Comparison of ENCODE assay signal across 8 mouse cellular contexts in the genomic region with DNA sequence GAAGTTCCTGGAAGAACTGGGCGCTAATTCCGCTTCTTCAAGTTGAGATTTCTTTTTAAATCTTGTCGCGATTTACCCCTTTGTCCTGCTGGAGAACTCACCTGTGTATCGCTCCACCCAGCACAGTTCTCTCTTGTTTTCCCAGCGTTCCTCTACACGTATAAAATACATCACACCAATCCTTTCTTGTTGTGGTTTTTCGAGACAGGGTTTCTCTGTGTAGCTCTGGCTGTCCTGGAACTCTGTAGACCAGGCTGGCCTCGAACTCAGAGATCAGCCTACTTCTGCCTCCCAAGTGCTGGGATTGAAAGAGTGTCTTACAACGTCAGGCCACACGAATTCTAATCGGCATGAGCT. TPM values are rescaled to one million over a fixed set of nuclear protein-coding genes. Genes with fewer than 3 reads are reported as not detected.
DNase-seq lines count a peak whose midpoint lies in the region; ATAC-seq lines count a peak whose summit lies in the region.

No protein-coding gene starts in this region.

- DNase-seq in kidney, postnatal 36 days: no peak
- DNase-seq in left cerebral cortex, adult 18-20 months (ENCODE audit: low spot score in 2 of 2): no peak
- no peak for DNase-seq in layer of hippocampus, adult 9-11 months
- no peak for DNase-seq in adrenal gland, postnatal 4 days (ENCODE audit: low spot score in 2 of 2)

- H3K27ac ChIP-seq in kidney, embryonic 16.5 days (ENCODE audit: low read length): peak overlapping the region; percentile 64; the same call in 1 of the 2 replicates
- H3K27ac ChIP-seq in brown adipose tissue, adult 24 weeks (replicated peaks; ENCODE audit: low read depth, low read length): peak overlapping the region; percentile 85
- H3K27ac ChIP-seq in hindbrain, embryonic 13.5 days: peak overlapping the region; percentile 60; the same call in 1 of the 2 replicates
- no peak overlapping the region for H3K27ac ChIP-seq in midbrain, embryonic 13.5 days

- peaks cover 9% of the 10 kb centered on the region for H3K4me1 ChIP-seq in kidney, embryonic 16.5 days (ENCODE audit: insufficient read depth, low read length)
- H3K4me1 ChIP-seq in brown adipose tissue, adult 24 weeks (ENCODE audit: control insufficient read depth, insufficient read depth, insufficient read length, low read length): no peaks in the 10 kb centered on the region; the same call in 1 of the 2 replicates
- H3K4me1 ChIP-seq in hindbrain, embryonic 13.5 days (replicated peaks): peaks cover 18% of the 10 kb centered on the region
- peaks cover 13% of the 10 kb centered on the region for H3K4me1 ChIP-seq in midbrain, embryonic 13.5 days (replicated peaks)

- WGBS in kidney, embryonic 16.5 days: 38% methylated on average over 12 of the region's 12 CpGs
- WGBS in hindbrain, embryonic 13.5 days: 42% methylated on average over 12 of the region's 12 CpGs
- WGBS in midbrain, embryonic 13.5 days: 36% methylated on average over 12 of the region's 12 CpGs

- H3K27me3 ChIP-seq in kidney, embryonic 16.5 days (ENCODE audit: insufficient read depth, low read length): no peaks in the 10 kb centered on the region
- no peaks in the 10 kb centered on the region for H3K27me3 ChIP-seq in hindbrain, embryonic 13.5 days
- H3K27me3 ChIP-seq in midbrain, embryonic 13.5 days: no peaks in the 10 kb centered on the region

- H3K9me3 ChIP-seq in kidney, embryonic 16.5 days (ENCODE audit: low read length): no peaks in the 10 kb centered on the region
- H3K9me3 ChIP-seq in hindbrain, embryonic 13.5 days: no peaks in the 10 kb centered on the region
- H3K9me3 ChIP-seq in midbrain, embryonic 13.5 days: no peaks in the 10 kb centered on the region

- peak overlapping the region; percentile 82 for H3K4me3 ChIP-seq in kidney, embryonic 16.5 days (ENCODE audit: low read length)
- peak overlapping the region; percentile 94 for H3K4me3 ChIP-seq in brown adipose tissue, adult 24 weeks (ENCODE audit: insufficient read depth, low read depth, low read length)
- H3K4me3 ChIP-seq in hindbrain, embryonic 13.5 days: peak overlapping the region; percentile 81
- peak overlapping the region; percentile 95 for H3K4me3 ChIP-seq in midbrain, embryonic 13.5 days (replicated peaks)

- H3K9ac ChIP-seq in kidney, embryonic 16.5 days (replicated peaks; ENCODE audit: low read length): peak overlapping the region; percentile 84
- peak overlapping the region; percentile 85 for H3K9ac ChIP-seq in hindbrain, embryonic 13.5 days
- peak overlapping the region; percentile 94 for H3K9ac ChIP-seq in midbrain, embryonic 13.5 days (replicated peaks)

- peak overlapping the region; percentile 55 for H3K4me2 ChIP-seq in kidney, embryonic 16.5 days (replicated peaks; ENCODE audit: low read depth, low read length)
- peak overlapping the region; percentile 91 for H3K4me2 ChIP-seq in hindbrain, embryonic 13.5 days
- H3K4me2 ChIP-seq in midbrain, embryonic 13.5 days (replicated peaks): peak overlapping the region; percentile 89

- ATAC-seq in kidney, embryonic 16.5 days (ENCODE audit: low FRiP score, low TSS enrichment): peak; percentile 60; the same call in 1 of the 2 replicates
- ATAC-seq in hindbrain, embryonic 13.5 days (ENCODE audit: low FRiP score): peak; percentile 32
- ATAC-seq in midbrain, embryonic 13.5 days: peak; percentile 67; the same call in 1 of the 2 replicates

- peaks cover 29% of the 10 kb centered on the region for H3K36me3 ChIP-seq in kidney, embryonic 16.5 days (ENCODE audit: insufficient read depth, low read length)
- H3K36me3 ChIP-seq in hindbrain, embryonic 13.5 days: peaks cover 54% of the 10 kb centered on the region
- H3K36me3 ChIP-seq in midbrain, embryonic 13.5 days: peaks cover 44% of the 10 kb centered on the region

RNA-seq across cellular contexts. Expression of a gene that starts 0.3 kb away (rescaled TPM):
- polyA plus RNA-seq in kidney, embryonic 16.5 days (2015; fragmentation: Nextera tagmentation; extraction: Ambion mirVana): 95.5 and 102 TPM in 2 replicates
- polyA plus RNA-seq in brown adipose tissue, adult 24 weeks (2012; ENCODE audit: insufficient read depth, insufficient read length, missing spikeins): 113 and 121 TPM in 2 replicates
- polyA plus RNA-seq in hindbrain, embryonic 13.5 days (2015; fragmentation: Nextera tagmentation; extraction: Ambion mirVana): 116 and 122 TPM in 2 replicates
- polyA plus RNA-seq in midbrain, embryonic 13.5 days (2015; fragmentation: Nextera tagmentation; extraction: Ambion mirVana): 117 and 125 TPM in 2 replicates
- 10 to 100 TPM; 56.8 to 62.2 TPM for total RNA-seq in left cerebral cortex, adult 18-20 months (2021)
- total RNA-seq in adrenal gland, postnatal 4 days (2021): 10 to 100 TPM; 65.1 to 71.2 TPM

RNA-seq across cellular contexts. Expression of a gene that starts 15.7 kb away (rescaled TPM):
- 11.8 and 11.9 TPM in 2 replicates for polyA plus RNA-seq in kidney, embryonic 16.5 days (2015; fragmentation: Nextera tagmentation; extraction: Ambion mirVana)
- polyA plus RNA-seq in brown adipose tissue, adult 24 weeks (2012; ENCODE audit: insufficient read depth, insufficient read length, missing spikeins): 3.4 and 4.9 TPM in 2 replicates
- polyA plus RNA-seq in hindbrain, embryonic 13.5 days (2015; fragmentation: Nextera tagmentation; extraction: Ambion mirVana): 23.3 and 24.9 TPM in 2 replicates
- polyA plus RNA-seq in midbrain, embryonic 13.5 days (2015; fragmentation: Nextera tagmentation; extraction: Ambion mirVana): 26.3 and 27.9 TPM in 2 replicates
- 10 to 100 TPM; 21.7 to 24.9 TPM for total RNA-seq in left cerebral cortex, adult 18-20 months (2021)
- total RNA-seq in adrenal gland, postnatal 4 days (2021): 10 to 100 TPM; 12.8 to 14.2 TPM

RNA-seq across cellular contexts. Expression of a gene that starts 48.5 kb away (rescaled TPM):
- polyA plus RNA-seq in kidney, embryonic 16.5 days (2015; fragmentation: Nextera tagmentation; extraction: Ambion mirVana): 30.0 and 30.2 TPM in 2 replicates
- 6.0 and 7.1 TPM in 2 replicates for polyA plus RNA-seq in brown adipose tissue, adult 24 weeks (2012; ENCODE audit: insufficient read depth, insufficient read length, missing spikeins)
- polyA plus RNA-seq in hindbrain, embryonic 13.5 days (2015; fragmentation: Nextera tagmentation; extraction: Ambion mirVana): 39.7 and 44.2 TPM in 2 replicates
- polyA plus RNA-seq in midbrain, embryonic 13.5 days (2015; fragmentation: Nextera tagmentation; extraction: Ambion mirVana): 36.0 and 41.0 TPM in 2 replicates
- total RNA-seq in left cerebral cortex, adult 18-20 months (2021): 10 to 100 TPM; 30.4 to 30.6 TPM
- 10 to 100 TPM; 17.9 to 22.4 TPM for total RNA-seq in adrenal gland, postnatal 4 days (2021)

RNA-seq across cellular contexts. Expression of a gene that starts 56.7 kb away (rescaled TPM):
- 0.89 and 0.99 TPM in 2 replicates for polyA plus RNA-seq in kidney, embryonic 16.5 days (2015; fragmentation: Nextera tagmentation; extraction: Ambion mirVana)
- polyA plus RNA-seq in brown adipose tissue, adult 24 weeks (2012; ENCODE audit: insufficient read depth, insufficient read length, missing spikeins): 0.67 and 0.96 TPM in 2 replicates
- 0.74 and 0.81 TPM in 2 replicates for polyA plus RNA-seq in hindbrain, embryonic 13.5 days (2015; fragmentation: Nextera tagmentation; extraction: Ambion mirVana)
- 0.50 and 0.59 TPM in 2 replicates for polyA plus RNA-seq in midbrain, embryonic 13.5 days (2015; fragmentation: Nextera tagmentation; extraction: Ambion mirVana)
- total RNA-seq in left cerebral cortex, adult 18-20 months (2021): 1 to 10 TPM; 1.4 to 1.7 TPM
- 1 to 10 TPM in 1 of 2 experiments, under 1 TPM in 1; 0.99 to 1.1 TPM for total RNA-seq in adrenal gland, postnatal 4 days (2021)
